Mouse (Mus musculus) liver, embryonic 14.5 days (tissue): ENCODE data around the gene Ppfibp1.

Experiments used
- CTCF ChIP-seq: IDR thresholded peaks from 2 replicates; pipeline ENCODE4 v1.5.1; 2016; ENCODE audit warnings: antibody characterized with exemption, low read depth, control low read depth
- EP300 ChIP-seq: IDR thresholded peaks from 2 replicates; pipeline ENCODE4 v1.6.1; 2016; ENCODE audit warnings: antibody characterized with exemption, low read depth

GRCm38 (mm10) chr6:146958694-146959093, 70.4 kb downstream of the Ppfibp1 start:
- TF ChIP-seq EP300 (no peak), CTCF (no peak)
